Mouse (Mus musculus) cortical plate, adult 2 months (tissue): ENCODE results near the gene Cdk5rap2.

ENCODE experiments used
- CTCF ChIP-seq: fragments of 200-500 bp; IDR thresholded peaks from 2 replicates; pipeline ENCODE4 v1.5.1; 2011; ENCODE audit warnings: mild to moderate bottlenecking, control low read depth, low read length; ENCODE audit not compliant: insufficient read depth; ENCODE audit errors: extremely low read depth
- POLR2A ChIP-seq: fragments of 200-500 bp; IDR thresholded peaks from 2 replicates; pipeline ENCODE4 v1.6.1; 2011; ENCODE audit warnings: mild to moderate bottlenecking, low read length, control low read depth; ENCODE audit not compliant: insufficient read depth; ENCODE audit errors: extremely low read depth

DNA sequence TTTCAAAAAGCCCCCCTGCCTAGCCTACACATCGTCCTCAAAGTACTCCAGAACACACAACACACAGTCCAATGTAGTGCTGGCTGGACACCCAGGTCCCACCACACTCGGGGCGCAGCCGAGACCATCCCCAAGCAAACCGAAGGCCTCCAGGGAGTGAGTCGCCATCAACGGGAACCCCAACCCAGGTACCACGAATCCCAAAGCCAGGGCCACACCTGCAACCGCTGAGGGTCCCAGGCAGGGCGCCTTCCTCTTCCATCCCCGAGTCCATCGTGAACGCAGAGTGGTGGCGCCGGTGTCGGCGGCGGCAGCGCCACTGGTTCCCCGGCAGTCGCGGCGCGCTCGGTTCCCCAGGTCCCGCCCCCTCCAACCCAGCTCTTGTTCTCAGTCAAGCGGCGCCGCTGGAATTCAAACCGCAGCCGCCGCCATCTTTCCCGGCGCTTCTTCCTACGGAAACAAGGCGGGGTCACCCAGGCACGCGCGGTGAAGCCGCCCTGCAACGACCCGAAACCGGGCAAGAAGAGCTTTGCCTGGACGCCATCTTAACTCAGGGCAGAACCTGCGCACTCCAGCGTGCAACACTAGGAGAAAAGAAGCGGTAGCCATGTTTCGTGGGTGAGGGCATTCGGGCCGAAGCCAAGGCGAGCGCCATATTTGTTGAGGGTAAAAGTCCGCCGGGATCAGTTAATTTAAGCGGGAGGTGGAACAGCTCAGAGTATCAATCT lies at the start of gene Cdk5rap2:
- no peak for TF ChIP-seq CTCF
- no peak for TF ChIP-seq POLR2A
